Mouse (Mus musculus) intestine, postnatal 0 days (tissue): ENCODE results near the gene Fbxl14. TPM values are rescaled to one million over a fixed set of nuclear protein-coding genes. Genes with fewer than 3 reads are reported as not detected.

Source experiments
- ATAC-seq: fragments of 200-750 bp; cut with Nextera tagmentation; 2 replicates; pipeline ENCODE4 v1.8.0; 2017; ENCODE audit warnings: mild to moderate bottlenecking, moderate TSS enrichment, moderate library complexity
- H3K27ac ChIP-seq: fragments of 300-500 bp; sonication (generic); 2 replicates; pipeline ENCODE4 v1.5.1; 2014; ENCODE audit warnings: mild to moderate bottlenecking, low read depth, low read length, moderate library complexity
- H3K27me3 ChIP-seq: fragments of 300-500 bp; sonication (generic); replicated peaks from 2 replicates; pipeline ENCODE4 v1.6.1; 2014; ENCODE audit warnings: low read length, mixed read lengths; ENCODE audit not compliant: control insufficient read depth, insufficient read depth
- H3K36me3 ChIP-seq: fragments of 300-500 bp; sonication (generic); 2 replicates; pipeline ENCODE4 v1.6.1; 2014; ENCODE audit warnings: mild to moderate bottlenecking, moderate library complexity; ENCODE audit not compliant: control insufficient read depth, insufficient read depth
- H3K4me1 ChIP-seq: fragments of 300-500 bp; sonication (generic); replicated peaks from 2 replicates; pipeline ENCODE4 v1.6.1; 2014; ENCODE audit warnings: antibody characterized with exemption, low read length, mixed read lengths; ENCODE audit not compliant: control insufficient read depth, insufficient read depth
- H3K4me2 ChIP-seq: fragments of 300-500 bp; sonication (generic); replicated peaks from 2 replicates; pipeline ENCODE4 v1.6.1; 2014; ENCODE audit warnings: low read depth, mild to moderate bottlenecking, moderate library complexity
- H3K4me3 ChIP-seq: fragments of 300-500 bp; sonication (generic); 2 replicates; pipeline ENCODE4 v1.5.1; 2014; ENCODE audit warnings: low read depth, low read length
- H3K9ac ChIP-seq: fragments of 300-500 bp; sonication (generic); 2 replicates; pipeline ENCODE4 v1.6.1; 2014; ENCODE audit warnings: mild to moderate bottlenecking, low read depth, low read length
- H3K9me3 ChIP-seq: fragments of 300-500 bp; sonication (generic); 2 replicates; pipeline ENCODE4 v1.6.1; 2016; ENCODE audit warnings: mixed run types; ENCODE audit not compliant: control insufficient read depth
- CTCF ChIP-seq: sonication (generic); IDR thresholded peaks from 2 replicates; pipeline ENCODE4 v1.5.1; 2016; ENCODE audit warnings: low read depth, mild to moderate bottlenecking, control low read depth, antibody characterized with exemption, moderate library complexity
- WGBS: fragments of 180-500 bp; shearing (Covaris S2); extraction: QIAGEN DNeasy Blood & Tissue Kit; methylation state at CpG from one replicate; pipeline ENCODE4 v1.1.7; 2014; 5-methylcytosine and 5-hydroxymethylcytosine counted together
- polyA plus RNA-seq: library from polyadenylated mRNA; unstranded; fragments of >200 nt; fragmentation: Nextera tagmentation; extraction: Ambion mirVana; gene quantifications from 2 replicates; pipeline ENCODE4 v1.2.1, GENCODE M21; 2015

Gene Fbxl14
- polyA plus RNA-seq, 1 experiment from 2014 or later, result 4.0 TPM

DNA sequence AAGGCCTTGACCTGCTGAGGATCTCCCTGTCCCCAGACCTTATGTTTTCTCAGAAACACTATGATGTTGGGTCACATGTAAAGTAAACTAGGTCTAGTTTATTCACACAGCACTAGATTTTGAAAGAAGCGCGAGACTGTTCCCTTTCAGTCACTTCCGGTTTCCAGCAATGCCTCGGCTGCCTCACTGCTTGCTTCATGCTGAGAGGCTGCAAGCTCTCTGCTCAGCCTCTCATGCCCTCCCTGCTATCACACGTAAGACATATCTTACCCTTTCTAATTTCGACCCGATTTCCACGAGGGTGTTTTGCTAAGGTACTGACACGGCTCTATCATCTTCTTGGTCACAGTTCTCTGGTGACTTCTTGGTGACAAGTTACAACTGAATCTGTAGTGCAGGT, 22.6 kb downstream of the Fbxl14 start:
- 66% methylated on average over 9 of the region's 9 CpGs for WGBS
- Histone ChIP-seq H3K36me3 (no peaks in the 10 kb centered on the region), H3K4me1 (peaks cover 5% of the 10 kb centered on the region; the same call in 1 of the 2 replicates), H3K27me3 (no peaks in the 10 kb centered on the region), H3K4me3 (no peak overlapping the region), H3K27ac (no peak overlapping the region), H3K9ac (no peak overlapping the region), H3K4me2 (no peak overlapping the region), H3K9me3 (no peaks in the 10 kb centered on the region)
- ATAC-seq, result no peak
- TF ChIP-seq CTCF, result no peak

DNA sequence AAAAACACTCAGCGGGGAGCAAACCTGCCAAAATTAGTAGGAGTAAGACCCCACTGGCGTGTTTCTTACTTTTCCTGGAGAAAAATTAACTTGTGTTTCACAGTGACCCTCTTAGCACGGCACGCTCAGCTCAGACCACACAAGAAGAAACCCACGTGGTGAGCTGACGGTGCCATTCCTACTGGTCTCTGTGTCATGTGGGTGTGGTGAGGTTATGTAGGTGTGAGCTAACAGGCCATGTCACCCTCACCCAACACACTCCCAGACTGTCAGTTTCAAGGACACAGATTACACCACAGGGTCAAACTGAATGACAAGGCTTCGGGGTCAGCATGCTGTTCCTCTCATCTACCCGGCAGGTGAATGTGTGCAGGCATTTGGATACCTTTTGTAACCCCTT, 25.3 kb downstream of the Fbxl14 start:
- Histone ChIP-seq H3K36me3 (no peaks in the 10 kb centered on the region), H3K9me3 (no peaks in the 10 kb centered on the region), H3K27ac (no peak overlapping the region), H3K9ac (no peak overlapping the region), H3K4me2 (no peak overlapping the region), H3K4me3 (no peak overlapping the region), H3K27me3 (no peaks in the 10 kb centered on the region), H3K4me1 (peaks cover 5% of the 10 kb centered on the region; the same call in 1 of the 2 replicates)
- WGBS, result 80% methylated on average over 8 of the region's 8 CpGs
- no peak for TF ChIP-seq CTCF
- ATAC-seq, result no peak

DNA sequence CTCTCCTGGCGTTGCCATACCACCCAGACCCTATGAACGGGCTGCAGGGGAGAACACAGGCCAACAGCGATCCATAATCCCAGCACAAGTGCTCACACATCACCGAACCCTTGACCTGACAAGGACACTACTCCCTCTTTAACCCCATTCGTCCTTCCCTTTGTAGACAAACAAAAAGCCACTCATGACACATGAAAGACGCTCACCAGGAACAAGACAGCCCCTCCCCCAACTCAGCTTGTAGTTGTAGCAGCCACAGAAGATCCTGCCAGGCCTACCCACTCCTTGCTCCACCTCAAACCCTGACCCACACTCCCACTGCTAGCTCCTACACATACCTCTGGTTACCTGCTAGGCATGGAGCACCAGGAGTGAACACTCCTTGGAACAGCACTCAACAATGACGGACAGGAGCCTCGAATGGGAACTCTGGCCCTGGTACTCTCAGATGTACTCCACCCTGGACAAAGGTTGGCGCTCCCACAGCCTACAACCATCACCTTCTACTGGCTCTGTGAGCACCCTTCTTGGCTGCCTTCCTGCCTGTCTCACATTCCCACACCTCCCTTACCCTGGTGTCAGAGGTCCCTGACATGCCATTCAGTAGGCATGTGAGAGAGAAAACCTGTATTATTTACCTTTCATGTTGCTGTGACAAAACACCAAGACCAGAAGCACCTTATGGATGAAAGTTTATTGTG, 26.2 kb downstream of the Fbxl14 start:
- Histone ChIP-seq H3K4me1 (peaks cover 5% of the 10 kb centered on the region; the same call in 1 of the 2 replicates), H3K27me3 (no peaks in the 10 kb centered on the region), H3K9ac (no peak overlapping the region), H3K4me3 (no peak overlapping the region), H3K4me2 (no peak overlapping the region), H3K9me3 (no peaks in the 10 kb centered on the region), H3K27ac (no peak overlapping the region), H3K36me3 (no peaks in the 10 kb centered on the region)
- ATAC-seq, result no peak
- 65% methylated on average over 9 of the region's 9 CpGs for WGBS
- TF ChIP-seq CTCF, result no peak

DNA sequence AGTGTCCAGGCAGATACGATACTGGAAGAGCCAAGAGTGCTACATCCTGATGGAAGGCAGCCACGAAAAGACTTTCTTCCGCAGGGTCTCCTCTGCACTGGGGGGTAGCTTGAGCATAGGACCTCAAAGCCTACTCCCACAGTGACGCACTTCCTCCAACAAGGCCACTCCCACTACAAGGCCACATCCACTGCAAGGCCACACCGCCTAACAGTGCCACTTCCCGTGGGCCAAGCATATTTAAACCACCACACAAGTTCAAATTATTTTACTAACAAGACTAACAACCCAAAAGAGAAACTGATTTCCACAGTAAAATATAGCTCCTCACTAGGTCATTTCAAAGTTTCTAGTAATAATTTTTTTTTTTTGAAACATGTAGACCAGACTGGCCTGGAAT, 28.8 kb downstream of the Fbxl14 start:
- Histone ChIP-seq H3K9ac (no peak overlapping the region), H3K36me3 (no peaks in the 10 kb centered on the region), H3K4me1 (peaks cover 5% of the 10 kb centered on the region; the same call in 1 of the 2 replicates), H3K4me3 (no peak overlapping the region), H3K27ac (no peak overlapping the region), H3K27me3 (no peaks in the 10 kb centered on the region), H3K4me2 (no peak overlapping the region), H3K9me3 (no peaks in the 10 kb centered on the region)
- no peak for TF ChIP-seq CTCF
- no peak for ATAC-seq
- WGBS, result 93% methylated on average over 6 of the region's 6 CpGs

DNA sequence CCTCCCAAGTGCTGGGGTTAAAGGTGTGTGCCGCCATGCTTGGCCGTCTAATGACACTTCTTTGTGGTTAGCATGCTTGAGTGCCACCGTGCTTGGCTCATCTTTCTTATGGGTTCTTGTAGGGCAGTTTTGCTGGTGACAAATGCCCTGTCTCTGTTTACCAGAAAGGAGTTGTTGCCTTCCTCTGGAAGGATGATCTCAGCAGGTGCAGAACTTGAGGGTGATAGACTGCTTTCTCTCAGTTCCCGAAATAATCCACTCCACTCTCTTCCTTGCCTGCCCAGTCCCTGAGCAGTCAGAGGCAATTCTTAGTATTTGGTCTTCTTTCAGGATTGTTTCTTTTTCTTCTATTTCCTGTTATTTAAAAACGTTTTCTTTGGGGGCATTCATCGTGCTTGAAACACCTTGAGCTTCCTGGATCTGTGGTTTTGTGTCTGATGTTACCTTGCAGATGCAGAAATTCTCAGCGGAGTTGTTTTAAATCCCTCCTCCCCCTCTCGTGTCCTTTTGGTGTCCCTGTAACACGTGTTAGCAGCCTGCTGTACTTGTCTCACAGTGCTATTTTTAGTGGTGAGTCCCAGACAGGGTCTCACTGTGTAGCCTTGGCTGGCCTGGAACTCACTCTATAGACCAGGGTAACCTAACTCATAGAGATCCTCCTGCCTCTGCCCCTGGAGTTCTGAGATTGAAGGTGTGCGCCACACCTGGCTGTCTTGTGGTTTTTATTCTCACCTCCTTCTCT, 29.3 kb downstream of the Fbxl14 start:
- H3K4me1 ChIP-seq, result peaks cover 5% of the 10 kb centered on the region; the same call in 1 of the 2 replicates
- no peaks in the 10 kb centered on the region for H3K27me3 ChIP-seq
- H3K36me3 ChIP-seq, result no peaks in the 10 kb centered on the region
- no peak overlapping the region for H3K4me2 ChIP-seq
- H3K9ac ChIP-seq, result no peak overlapping the region
- 77% methylated on average over 10 of the region's 10 CpGs for WGBS
- no peaks in the 10 kb centered on the region for H3K9me3 ChIP-seq
- H3K4me3 ChIP-seq, result no peak overlapping the region
- no peak overlapping the region for H3K27ac ChIP-seq
- ATAC-seq, result no peak
- TF ChIP-seq CTCF, result no peak

DNA sequence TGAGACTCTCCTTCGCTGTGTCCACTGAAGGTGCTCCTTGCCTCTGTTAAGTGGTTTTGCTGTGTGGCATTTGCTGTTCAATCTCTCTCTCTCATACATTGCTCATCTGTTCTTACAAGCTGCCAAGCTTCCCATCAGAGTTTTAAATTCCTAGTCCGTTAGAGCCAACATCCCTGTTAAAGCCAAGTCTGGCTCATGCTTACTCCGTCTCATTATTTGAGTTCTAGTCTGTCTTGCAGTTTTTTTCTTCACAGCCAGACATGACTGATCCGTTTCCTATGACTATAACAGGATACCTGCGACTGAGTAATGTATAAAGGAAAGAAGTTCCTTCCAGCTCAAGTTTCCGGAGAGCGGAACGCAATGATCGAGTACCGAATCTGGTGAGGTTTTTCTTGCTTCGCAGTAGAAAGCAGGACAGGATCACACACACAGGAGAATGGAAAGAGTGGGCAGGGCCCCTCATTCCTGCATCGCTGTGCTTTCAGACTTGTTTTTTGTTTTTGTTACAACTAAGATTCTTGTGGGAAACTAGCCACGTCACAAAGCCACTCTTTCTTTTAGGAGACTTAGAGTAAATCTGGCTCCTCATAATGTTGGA, 30.1 kb downstream of the Fbxl14 start:
- Histone ChIP-seq H3K36me3 (no peaks in the 10 kb centered on the region), H3K9ac (no peak overlapping the region), H3K9me3 (no peaks in the 10 kb centered on the region), H3K27me3 (no peaks in the 10 kb centered on the region), H3K4me1 (peaks cover 5% of the 10 kb centered on the region; the same call in 1 of the 2 replicates), H3K27ac (no peak overlapping the region), H3K4me3 (no peak overlapping the region), H3K4me2 (no peak overlapping the region)
- ATAC-seq, result no peak
- no peak for TF ChIP-seq CTCF
- 90% methylated on average over 13 of the region's 13 CpGs for WGBS
